Mouse (Mus musculus) Patski (cell line): ENCODE measurements at regions not wholly inside any gene's neighbourhood (a gene's known extent, or its start where the extent isn't known, plus 50 kb on each side); places are given as distances from the start of the nearest gene placed in this dataset.

Experiments
- ATAC-seq: fragments of 100-300 bp; one replicate; pipeline ENCODE4 v1.8.0; 2021
- CTCF ChIA-PET: fragments of 350-600 bp; sonication (Branson Sonifier 250); formaldehyde crosslinking; loops from one replicate; lab custom pipeline; 2022; ENCODE audit warnings: inconsistent platforms; lab: Charles Lee
- POLR2A ChIA-PET: fragments of 350-600 bp; sonication (Branson Sonifier 250); formaldehyde crosslinking; loops from one replicate; lab custom pipeline; 2022; ENCODE audit warnings: antibody characterized with exemption, inconsistent platforms; lab: Charles Lee
- DNase-seq: peaks from one replicate; pipeline ENCODE4 v3.0.0-alpha.2; 2011; ENCODE audit warnings: low read depth, low spot score
- H3K27me3 ChIP-seq: fragments of 371-371 bp; one replicate; pipeline ENCODE4 v1.5.1; 2021
- CTCF ChIP-seq: fragments of 100-300 bp; IDR thresholded peaks from one replicate; pipeline ENCODE4 v1.5.1; 2021
- in situ Hi-C: fragments of 300-500 bp; cut with MboI; formaldehyde crosslinking; loops from 3 replicates; pipeline ENCODE4 v1.11.1; 2018; ENCODE audit warnings: low pct_unique_long_range_greater_than_20kb, mixed read lengths

DNA sequence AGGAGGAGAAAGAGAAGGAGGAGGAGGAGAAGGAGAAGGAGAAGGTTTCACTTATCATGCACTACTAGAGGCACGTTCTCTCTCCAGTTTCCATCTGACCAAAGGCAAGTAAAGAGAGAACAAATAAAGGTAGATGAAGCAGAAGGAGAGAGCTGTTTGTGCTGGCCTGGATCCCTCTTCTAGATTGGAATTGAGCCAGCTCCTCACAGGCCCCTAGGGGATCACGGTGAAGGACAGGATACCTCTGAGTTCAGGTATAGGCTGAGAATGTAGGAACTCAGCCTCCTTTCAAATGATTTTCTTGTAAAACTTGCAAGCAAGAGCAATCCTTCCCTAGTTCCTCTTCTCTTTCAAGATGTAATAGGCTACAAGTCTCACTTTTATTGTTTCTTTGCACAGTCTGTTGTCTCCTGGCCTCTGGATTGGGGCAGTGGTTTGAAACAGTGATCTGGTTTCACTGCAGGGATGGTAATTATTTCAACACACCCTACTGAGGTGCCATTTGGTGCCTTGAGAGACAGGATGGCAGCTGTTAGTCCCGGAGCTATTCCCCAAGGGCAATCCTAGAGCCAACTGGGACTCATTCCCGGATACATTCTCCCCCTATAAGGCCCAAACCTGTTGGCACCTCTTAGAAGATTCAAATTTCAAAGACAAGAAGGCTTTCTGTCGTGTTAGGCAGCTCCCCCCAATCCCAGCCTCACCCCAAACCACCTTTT, 134.8 kb downstream of the Gm9817 start:
- peaks cover 24% of the 10 kb centered on the region for H3K27me3 ChIP-seq
- DNase-seq (no peak), ATAC-seq (no peak)
- no peak for TF ChIP-seq CTCF
- POLR2A ChIA-PET = no interaction called here
- in situ Hi-C loops = no loop called here
- CTCF ChIA-PET = no interaction called here

DNA sequence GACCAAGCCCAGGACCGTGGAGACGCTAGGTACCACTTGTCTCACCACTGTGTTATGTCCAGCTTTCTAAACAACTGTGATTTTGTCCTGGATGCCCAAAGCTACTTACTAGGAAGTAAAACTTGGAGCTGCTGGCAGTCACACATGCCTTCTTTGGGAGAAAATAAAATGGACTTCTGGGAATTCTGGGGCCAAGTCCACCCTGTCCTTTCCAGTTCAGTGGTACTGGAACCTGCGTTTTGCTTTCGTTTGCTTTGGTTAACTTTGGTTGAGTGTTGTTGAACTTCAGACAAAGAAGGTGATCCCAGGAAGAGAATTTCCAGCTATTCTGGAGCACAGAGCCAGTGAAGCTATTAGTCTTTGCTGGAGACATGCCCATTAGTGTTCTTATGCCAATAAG, 139.8 kb downstream of the Gm9817 start:
- POLR2A ChIA-PET = no interaction called here
- ATAC-seq = no peak
- DNase-seq = no peak
- no peak for TF ChIP-seq CTCF
- in situ Hi-C loops = no loop called here
- H3K27me3 ChIP-seq = peaks cover 37% of the 10 kb centered on the region
- CTCF ChIA-PET = no interaction called here

DNA sequence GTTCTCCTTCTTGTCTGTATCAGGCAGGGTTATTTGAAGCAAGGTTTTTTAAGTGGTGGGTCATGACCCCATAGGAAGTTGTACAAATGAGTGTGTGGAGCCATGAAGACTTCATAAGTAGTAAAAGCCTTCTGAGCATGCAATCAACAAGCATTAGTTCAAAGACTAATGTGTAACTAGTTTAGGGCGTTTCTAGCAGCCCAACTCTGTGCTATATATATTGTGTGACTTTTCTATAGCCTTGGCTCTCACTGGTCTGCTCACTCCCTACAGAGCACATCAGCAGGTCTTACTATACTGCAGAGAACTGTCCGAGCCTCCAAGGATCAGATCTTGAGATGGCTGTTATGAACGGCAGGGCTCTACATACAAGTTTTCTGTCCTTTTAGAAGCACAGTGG, 141.2 kb downstream of the Gm9817 start:
- TF ChIP-seq CTCF = no peak
- ChIA-PET POLR2A (no interaction called here), CTCF (interaction anchor here (1.0 kb wide), 1 partner anchor 10 kb away, joined by 3 read pairs; no protein-coding TSS in a partner anchor)
- in situ Hi-C loops = no loop called here
- peaks cover 37% of the 10 kb centered on the region for H3K27me3 ChIP-seq
- DNase-seq (no peak), ATAC-seq (no peak)

DNA sequence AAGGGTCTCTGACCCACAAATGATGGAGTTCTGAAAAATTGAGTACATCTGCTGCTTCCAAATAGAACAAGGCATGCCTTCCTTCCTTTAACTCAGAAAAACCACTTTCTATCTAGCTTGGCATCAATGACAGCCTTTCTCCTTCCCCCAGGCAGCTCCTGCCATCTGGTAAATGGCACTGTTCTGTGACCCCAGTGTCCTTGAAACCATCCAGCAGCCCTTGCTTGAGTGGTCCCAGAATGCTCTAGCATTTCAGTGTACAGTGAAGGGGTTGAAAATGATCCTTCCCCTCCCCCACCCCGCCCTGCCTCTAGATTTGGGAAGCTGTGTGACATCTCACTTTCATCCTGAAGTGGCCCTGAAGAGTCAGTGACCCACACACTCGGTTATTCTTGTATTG, 152.3 kb downstream of the Gm9817 start:
- in situ Hi-C loops = no loop called here
- ATAC-seq (no peak), DNase-seq (no peak)
- peaks cover 12% of the 10 kb centered on the region for H3K27me3 ChIP-seq
- CTCF ChIA-PET = interaction anchor here (1.2 kb wide), 1 partner anchor 9 kb away, joined by 3 read pairs; no protein-coding TSS in a partner anchor
- TF ChIP-seq CTCF = no peak
- POLR2A ChIA-PET = no interaction called here

DNA sequence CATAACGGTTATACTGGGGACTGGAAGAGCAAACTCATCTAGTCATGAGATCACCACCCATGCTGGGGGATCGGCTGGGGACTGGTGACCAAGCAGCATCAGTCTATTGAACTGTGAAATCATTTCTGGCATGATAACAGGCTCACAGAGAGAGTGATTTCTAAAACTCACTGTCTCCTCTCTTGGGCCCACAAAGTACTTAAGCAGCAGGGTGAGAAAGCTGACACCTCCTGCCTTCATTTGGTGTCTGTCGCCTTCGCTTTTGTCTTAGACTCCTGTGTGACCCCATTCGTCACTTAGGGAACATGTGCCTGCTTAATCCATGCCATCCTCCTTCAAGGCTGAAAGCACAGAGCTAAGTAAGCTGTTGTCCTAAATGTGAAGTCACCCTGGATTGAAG, 154.3 kb upstream of the Mylip start:
- no peak for DNase-seq
- ATAC-seq = no peak
- in situ Hi-C loops = no loop called here
- CTCF ChIA-PET = interaction anchor here (1.4 to 1.7 kb wide), 2 partner anchors 12 to 50 kb away, joined by 3 to 4 read pairs; no protein-coding TSS in a partner anchor
- H3K27me3 ChIP-seq = peaks cover 17% of the 10 kb centered on the region
- TF ChIP-seq CTCF = no peak
- POLR2A ChIA-PET = interaction anchor here (0.6 kb wide), 1 partner anchor 311 kb away, joined by 9 read pairs; no protein-coding TSS in a partner anchor

DNA sequence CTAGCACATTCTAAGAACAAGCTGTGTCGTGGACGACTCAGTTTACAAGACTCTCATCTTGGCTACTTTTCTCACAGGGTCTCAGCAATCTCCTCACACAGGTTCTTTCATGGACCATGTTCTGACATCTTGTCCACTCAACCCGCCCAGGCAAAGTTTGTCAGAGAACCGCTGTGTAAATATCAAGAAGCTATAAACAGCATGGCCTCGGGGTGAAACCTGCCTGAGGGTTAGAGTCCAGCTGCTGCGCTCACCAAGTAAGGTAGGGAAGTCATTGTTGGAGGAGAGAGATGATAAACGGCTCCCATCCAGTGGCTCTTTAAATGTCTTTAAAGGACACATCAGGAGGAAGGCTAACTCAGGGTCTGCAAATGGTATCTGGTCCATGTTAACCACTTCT, 151.3 kb upstream of the Mylip start:
- H3K27me3 ChIP-seq = peaks cover 25% of the 10 kb centered on the region
- in situ Hi-C loops = no loop called here
- ChIA-PET CTCF (no interaction called here), POLR2A (interaction anchor here (0.7 kb wide), 1 partner anchor 15 kb away, joined by 3 read pairs; no protein-coding TSS in a partner anchor)
- no peak for DNase-seq
- no peak for ATAC-seq
- TF ChIP-seq CTCF = no peak

DNA sequence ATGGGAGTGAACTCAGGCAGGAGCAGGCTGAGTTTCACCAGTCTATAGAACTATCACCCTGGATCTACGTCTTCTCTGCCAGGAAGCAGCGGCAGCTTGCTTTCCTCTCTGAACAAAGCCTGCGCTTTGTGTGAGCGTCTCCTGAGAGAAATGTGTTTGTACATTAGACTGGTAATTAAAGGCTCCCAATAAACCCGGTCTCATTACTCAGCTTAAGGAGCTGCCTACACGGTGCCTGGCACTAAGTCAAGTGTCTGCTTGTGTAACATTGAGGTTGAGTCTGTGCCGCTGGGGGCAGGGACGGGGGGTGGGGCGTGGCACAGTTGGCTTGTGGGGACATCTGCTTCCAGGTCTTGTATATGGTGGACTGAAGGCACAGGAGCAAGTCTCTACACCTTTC, 150.4 kb upstream of the Mylip start:
- ChIA-PET CTCF (interaction anchor here (1.4 kb wide), 1 partner anchor 11 kb away, joined by 3 read pairs; no protein-coding TSS in a partner anchor), POLR2A (no interaction called here)
- ATAC-seq (no peak), DNase-seq (no peak)
- in situ Hi-C loops = no loop called here
- no peak for TF ChIP-seq CTCF
- H3K27me3 ChIP-seq = peaks cover 25% of the 10 kb centered on the region

DNA sequence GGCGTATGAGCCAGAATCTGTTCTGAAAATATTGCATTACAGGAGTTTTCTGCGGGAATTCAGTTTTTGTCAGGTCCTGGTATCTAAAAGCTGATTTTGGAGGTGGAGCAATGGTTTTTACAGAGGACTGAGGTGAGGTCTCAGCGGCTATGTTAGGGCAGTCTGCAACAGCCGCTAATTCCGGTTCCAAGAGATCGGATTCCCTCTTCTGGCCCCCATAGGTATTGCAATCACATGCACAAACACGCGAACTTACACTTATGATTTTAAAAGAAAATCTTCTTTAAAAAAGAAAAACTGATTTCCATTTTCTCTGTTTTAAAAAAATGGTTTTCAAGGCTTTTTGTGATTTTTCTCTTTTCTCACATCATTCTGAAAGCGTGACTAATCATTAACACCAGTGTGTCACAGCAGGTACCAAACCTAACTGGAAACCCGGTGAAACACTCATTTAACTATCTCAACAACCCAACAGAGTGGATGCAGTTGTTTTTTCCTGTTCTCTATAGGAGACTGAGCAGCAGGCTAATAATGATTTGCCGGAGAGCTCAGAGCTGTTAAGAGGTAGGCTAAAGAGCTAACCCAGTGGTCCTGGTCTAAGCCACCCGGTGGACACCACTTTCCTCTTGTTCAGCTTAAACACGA, 149.4 kb upstream of the Mylip start:
- peak; percentile 15 for TF ChIP-seq CTCF
- DNase-seq = no peak
- H3K27me3 ChIP-seq = peaks cover 25% of the 10 kb centered on the region
- in situ Hi-C loops = no loop called here
- ChIA-PET POLR2A (no interaction called here), CTCF (interaction anchor here (1.4 kb wide), 1 partner anchor 10 kb away, joined by 3 read pairs; no protein-coding TSS in a partner anchor)
- no peak for ATAC-seq

DNA sequence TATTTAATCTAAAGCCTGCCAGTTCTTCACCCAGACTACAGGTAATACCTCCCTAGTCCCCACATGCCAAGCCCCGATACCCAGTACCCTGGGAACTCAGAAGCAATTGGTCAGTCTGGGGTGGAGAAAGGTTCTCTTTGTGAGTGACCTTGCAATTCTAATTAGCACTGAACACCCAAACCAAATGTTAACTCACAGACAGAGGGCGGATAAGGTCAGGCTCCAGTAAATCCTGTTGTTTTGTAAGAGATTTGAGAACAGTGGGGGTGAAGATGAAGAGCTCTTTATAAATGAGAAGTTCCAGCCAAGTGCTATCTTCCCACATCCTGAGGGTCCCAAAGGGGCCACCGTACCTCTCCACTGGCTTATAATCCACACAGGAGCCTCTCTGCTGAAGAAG, 147.3 kb upstream of the Mylip start:
- peaks cover 22% of the 10 kb centered on the region for H3K27me3 ChIP-seq
- in situ Hi-C loops = no loop called here
- DNase-seq = no peak
- no peak for TF ChIP-seq CTCF
- POLR2A ChIA-PET = no interaction called here
- no peak for ATAC-seq
- CTCF ChIA-PET = no interaction called here

DNA sequence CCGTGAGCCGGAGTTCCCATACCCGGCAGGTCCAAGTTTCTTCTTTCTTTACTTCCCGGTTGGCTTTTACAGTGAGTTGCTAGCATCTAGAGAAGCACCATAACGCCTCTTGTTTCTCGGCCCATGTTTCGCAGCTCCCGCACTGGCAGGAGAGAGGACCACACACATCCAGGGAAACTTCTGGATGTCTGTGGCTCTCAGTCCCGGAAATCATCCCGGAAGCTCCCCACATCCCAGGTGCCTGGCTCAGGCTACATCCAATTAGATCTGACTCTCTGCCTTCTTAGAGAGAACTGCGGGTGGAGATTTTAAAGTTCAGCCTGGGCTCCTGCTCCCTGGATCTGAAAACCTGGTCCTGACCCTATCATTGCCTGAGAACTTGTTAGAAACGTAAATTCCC, 146.8 kb upstream of the Mylip start:
- POLR2A ChIA-PET = no interaction called here
- in situ Hi-C loops = no loop called here
- TF ChIP-seq CTCF = no peak
- ATAC-seq (no peak), DNase-seq (no peak)
- CTCF ChIA-PET = no interaction called here
- H3K27me3 ChIP-seq = peaks cover 18% of the 10 kb centered on the region

DNA sequence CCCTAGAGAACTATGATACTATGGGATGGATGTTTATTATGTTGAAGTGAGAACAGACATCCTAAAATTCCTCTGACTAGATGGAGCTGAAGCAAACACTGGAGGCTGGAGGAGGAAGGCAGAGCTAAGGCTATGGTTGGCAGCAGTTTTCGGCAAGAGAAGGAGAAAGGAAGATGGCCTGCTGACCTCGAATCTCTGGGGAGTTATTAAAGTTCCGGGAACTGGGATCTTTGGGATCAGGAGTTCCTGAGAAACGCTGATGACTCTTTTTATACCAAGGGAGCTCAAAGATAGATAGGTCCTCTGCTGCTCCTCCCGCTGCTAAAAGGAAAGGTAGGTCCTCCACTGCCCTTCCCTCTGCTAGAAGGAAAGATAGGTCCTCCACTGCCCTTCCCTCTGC, 143.9 kb upstream of the Mylip start:
- ChIA-PET POLR2A (no interaction called here), CTCF (no interaction called here)
- TF ChIP-seq CTCF = no peak
- ATAC-seq = no peak
- no peak for DNase-seq
- in situ Hi-C loops = no loop called here
- H3K27me3 ChIP-seq = peaks cover 12% of the 10 kb centered on the region
